Mouse (Mus musculus): ENCODE measurements around the gene Rapgef5.

The Rapgef5 gene

DNA sequence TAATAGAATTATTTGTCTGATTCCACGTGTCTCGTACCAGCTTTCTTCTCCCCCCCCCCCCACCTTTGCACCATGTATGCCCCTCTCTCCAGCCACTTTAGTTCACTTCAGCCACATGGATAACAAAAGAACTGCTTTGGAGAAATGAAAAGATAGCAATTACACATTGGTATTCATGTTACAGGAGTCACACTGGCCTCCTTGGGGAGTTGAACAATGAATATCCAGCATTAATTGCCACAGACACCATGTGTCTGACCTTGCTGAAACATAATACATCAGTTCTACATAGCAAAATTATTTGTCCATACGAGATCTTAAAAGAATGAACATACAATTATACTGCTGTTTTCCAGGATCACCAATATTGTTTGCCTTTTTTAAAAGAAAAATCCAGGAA, 170.5 kb downstream of the Rapgef5 start:
- POLR2A ChIA-PET = no interaction called here
- CTCF ChIA-PET = interaction anchor here in 1 of 4 experiments (0.7 kb wide), 1 partner anchor 11 kb away, joined by 8 read pairs; no protein-coding TSS in a partner anchor

DNA sequence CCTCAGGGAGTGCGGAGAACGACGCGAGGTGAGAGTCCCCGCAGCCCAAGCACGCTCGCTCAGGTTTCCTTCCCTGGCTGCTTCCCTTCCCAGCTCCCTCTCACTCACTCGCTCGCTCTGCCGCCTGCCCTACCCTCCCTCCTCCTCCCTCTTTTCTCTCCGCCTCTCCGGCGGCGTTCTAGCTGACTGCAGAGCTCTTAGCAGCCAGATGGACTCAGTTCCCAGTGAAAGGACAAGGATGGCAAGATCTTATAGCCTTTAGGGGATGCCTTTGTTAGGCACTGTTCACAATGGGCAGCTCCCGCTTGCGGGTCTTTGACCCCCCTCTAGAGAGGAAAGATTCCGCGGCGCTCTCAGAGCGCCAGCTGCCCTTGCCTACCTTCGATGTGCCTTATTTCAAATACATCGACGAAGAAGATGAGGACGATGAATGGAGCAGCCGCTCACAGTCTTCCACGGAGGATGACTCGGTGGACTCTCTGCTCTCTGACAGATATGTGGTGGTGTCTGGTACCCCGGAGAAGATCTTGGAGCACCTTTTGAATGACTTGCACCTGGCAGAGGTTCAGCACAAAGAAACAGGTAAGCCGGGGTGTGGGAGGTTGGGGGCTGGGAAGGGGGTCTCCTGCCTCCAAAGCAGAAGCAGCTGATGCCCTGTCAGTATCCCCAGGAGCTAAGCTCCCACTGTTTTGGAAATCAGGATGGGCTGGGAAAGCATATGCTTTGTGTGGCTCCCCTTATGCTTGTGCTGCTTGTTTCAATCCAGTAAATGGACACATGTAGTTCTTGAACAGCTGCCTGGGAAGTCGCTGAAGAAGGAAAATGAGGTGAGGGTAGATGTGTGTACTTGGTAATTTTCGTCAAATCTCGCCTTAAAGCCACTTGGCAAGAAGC, 172.6 kb downstream of the Rapgef5 start:
- CTCF ChIA-PET = interaction anchor here in 1 of 4 experiments (0.6 kb wide), 1 partner anchor 198 kb away, joined by 5 read pairs; no protein-coding TSS in a partner anchor
- POLR2A ChIA-PET = interaction anchor here in 3 of 4 experiments (0.8 to 2.0 kb wide), 7 partner anchors 9 to 240 kb away, joined by 3 to 6 read pairs (median 3); no protein-coding TSS in a partner anchor

DNA sequence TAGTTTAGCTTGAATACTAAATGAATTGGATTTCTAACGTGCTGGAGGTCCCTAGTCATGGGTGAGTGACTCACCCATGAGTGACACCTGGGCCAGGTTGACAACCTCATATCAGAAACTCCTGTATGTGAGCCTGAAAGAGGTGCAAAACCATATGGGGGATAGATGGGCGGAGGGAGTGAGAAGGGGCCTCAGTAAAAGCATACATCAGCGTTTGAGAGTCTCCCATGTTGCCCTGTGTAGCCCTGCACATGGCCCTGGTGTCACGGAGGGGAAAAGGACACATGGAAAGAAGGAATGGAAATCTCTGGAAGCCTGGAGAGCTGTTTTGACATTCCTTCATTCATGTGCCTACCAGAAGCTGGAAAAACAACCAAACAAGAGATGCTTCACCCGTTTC, 175.1 kb downstream of the Rapgef5 start:
- POLR2A ChIA-PET = no interaction called here
- CTCF ChIA-PET = interaction anchor here in 1 of 4 experiments (1.2 kb wide), 1 partner anchor 74 kb away, joined by 3 read pairs; no protein-coding TSS in a partner anchor

DNA sequence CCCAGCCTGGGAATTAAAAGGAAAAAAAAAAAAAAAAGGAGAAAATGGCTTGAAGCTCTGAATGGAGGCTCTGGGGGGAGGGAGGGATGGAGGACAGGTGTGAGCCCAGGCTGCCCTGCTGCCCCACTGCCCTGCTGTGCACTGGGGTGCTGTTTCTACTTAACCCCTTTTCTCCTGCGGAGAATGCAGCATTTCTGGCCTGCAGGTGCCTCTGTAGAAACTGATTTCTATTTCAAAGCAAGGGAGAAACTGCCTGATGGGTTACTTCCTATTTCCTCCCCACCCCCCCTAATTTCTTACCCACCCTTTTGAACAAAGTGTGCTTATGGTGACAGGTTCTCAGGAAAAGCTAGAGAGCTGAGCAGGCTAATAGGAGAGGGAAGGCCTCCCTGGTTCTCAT, 176.5 kb downstream of the Rapgef5 start:
- ChIA-PET CTCF (interaction anchor here in 2 of 4 experiments (0.7 kb wide), 2 partner anchors 92 to 302 kb away, joined by 3 read pairs; no protein-coding TSS in a partner anchor), POLR2A (interaction anchor here in 2 of 4 experiments (0.6 to 0.7 kb wide), 3 partner anchors 57 to 1290 kb away, joined by 3 to 8 read pairs (median 6); no protein-coding TSS in a partner anchor)

DNA sequence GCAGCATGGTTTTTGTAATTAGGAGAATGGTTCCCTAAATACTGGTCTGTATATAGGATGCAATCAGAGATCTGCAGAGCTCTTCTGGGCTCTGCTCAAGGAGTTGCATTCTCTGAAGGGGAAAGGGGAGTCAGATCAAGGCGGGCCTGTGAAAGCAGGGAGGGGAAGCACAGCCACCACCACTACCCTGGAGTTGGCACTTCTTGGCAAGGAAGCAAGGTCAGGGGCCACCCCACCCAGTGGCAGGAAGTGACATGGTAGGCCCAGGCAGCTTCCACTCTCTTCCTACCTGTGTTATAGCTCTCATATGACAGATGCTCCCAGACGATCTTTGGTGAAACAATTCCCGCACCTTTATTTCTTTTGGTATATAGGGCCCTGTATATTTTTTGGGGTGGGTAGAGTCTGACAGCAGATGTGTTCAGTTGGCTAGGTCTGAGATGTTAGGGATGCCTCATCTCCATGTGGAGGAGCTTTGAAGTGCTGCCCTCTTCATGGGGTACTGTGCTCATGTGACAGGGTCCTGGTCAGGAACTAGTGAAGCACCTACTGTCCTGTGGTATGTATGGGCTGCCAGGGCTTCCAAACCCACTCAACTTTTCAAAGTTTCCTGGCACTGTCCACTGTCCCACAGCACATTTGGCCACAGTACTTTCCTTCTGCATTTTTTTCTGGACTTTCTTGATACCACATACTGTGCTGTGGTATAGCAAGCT, 183.8 kb downstream of the Rapgef5 start:
- ChIA-PET POLR2A (interaction anchor here in 2 of 4 experiments (0.7 to 1.7 kb wide), 4 partner anchors 11 to 72 kb away, joined by 3 to 6 read pairs (median 4); no protein-coding TSS in a partner anchor), CTCF (no interaction called here)

DNA sequence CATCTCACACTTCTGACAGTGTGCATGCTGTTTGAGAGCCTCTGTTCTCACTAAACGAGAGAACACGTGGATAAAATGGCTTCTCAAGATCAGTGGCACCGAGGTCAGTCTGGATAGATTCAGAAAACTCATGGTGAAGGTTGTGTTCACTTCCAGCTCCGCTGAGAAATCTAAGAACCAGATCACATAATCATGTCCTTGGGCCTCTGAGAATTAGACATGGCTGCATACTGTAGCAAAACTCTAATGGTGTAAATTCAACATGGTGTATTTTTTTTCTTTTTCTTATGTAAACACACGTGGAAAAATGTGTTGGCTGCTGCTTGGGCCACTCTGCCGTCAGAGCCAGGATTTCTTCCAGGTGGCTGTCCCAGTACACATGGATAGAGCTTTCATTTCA, 184.6 kb downstream of the Rapgef5 start:
- ChIA-PET POLR2A (interaction anchor here in 1 of 4 experiments (1.6 kb wide), 1 partner anchor 12 kb away, joined by 3 read pairs; no protein-coding TSS in a partner anchor), CTCF (interaction anchor here in 1 of 4 experiments (0.6 kb wide), 1 partner anchor 403 kb away, joined by 3 read pairs; no protein-coding TSS in a partner anchor)

DNA sequence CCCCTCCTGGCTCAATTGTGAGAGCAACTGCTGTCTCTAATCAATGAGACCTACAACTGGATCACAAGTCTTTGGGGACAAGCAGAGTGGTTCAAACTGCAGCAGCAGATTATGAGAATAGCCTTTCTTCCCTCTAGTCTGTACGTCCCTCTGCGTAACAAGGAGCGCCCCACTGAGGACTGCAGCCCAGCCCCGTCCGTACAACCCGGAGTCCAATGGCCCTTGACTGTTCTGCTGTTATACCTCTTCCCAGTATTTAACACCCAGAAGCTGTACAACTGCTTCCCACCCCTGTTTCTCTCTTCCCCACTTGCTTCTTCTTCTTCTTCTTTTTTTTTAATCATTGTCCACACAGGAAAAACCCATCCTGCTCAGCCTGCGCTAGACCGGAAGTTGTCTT, 186.0 kb downstream of the Rapgef5 start:
- ChIA-PET POLR2A (interaction anchor here in 1 of 4 experiments (0.7 kb wide), 1 partner anchor 15 kb away, joined by 3 read pairs; no protein-coding TSS in a partner anchor), CTCF (no interaction called here)

DNA sequence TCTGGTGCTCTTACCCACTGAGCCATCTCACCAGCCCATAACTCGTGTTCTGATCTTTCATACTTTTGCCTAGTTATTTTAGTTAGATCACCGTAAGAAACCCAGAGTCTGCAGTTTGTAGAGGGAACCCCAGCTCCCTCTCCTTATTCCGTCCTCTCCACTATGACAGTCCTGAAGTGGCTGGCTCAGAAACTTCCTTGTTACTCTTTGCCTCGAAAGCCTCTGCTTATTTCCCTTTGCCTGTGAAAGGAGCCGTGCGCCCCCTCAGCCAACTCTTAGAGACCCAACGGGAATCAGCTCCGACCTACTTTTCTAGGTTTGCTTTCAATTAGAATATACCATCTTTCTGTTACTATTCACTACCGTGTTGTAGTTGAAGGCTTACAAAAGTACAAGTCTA, 186.6 kb downstream of the Rapgef5 start:
- ChIA-PET POLR2A (interaction anchor here in 1 of 4 experiments (0.7 kb wide), 1 partner anchor 14 kb away, joined by 3 read pairs; no protein-coding TSS in a partner anchor), CTCF (interaction anchor here in 1 of 4 experiments (0.6 kb wide), 1 partner anchor 528 kb away, joined by 3 read pairs; no protein-coding TSS in a partner anchor)

DNA sequence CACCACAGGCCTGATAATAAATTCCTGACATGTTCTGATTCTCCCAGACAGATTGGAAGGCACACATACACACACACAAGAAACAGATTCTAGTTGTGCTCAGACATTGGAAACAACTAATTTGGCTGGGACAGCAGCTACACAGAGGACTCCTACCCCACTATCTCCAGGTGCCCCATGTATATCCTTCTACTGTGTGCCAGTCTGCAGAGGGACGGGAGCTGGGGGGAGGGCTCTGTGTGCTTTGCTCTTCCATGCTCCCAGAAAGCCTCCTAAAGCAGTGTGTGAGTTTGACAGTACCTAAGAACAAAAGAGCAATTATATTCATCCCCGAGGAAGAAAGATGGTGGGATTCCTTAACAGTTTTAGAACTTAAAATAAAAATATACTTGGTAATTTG, 187.1 kb downstream of the Rapgef5 start:
- POLR2A ChIA-PET = no interaction called here
- CTCF ChIA-PET = no interaction called here

DNA sequence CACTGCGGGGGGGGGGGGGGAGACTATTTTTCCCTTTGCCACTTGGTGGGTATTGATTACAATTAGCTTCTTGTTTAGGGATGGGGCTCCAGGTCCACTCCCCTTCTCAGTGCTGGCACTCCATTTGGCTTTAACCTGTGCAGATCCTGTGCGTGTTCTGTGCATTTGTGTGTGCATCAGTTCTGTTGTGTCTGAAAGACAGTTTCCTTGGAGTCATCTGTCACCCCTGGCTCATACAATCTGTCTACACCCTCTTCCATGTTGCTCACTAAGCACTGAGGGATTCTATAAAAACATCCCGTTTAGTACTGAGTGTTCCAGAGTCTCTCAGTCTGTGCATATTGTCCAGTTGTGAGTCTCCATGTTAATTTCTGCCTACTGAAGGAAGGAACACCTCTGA, 189.0 kb downstream of the Rapgef5 start:
- ChIA-PET CTCF (no interaction called here), POLR2A (no interaction called here)

DNA sequence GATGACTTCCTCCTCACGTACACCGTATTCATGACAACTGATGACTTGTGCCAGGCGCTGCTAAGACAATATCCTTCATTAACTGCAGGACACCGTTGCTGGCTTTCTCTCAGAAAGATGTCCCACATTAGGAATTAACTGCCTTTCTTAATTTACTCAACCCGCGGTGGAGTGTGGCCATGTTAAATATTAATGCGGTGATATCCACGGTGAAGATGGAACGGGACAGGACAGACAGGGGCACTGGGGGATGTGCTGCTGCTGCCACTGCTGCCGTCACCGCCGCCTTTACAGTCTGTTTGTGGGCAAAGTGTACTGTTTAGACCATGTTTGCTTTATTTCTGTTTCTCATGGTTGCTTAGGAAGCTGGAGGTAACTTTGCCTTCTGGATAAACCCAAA, 193.0 kb downstream of the Rapgef5 start:
- ChIA-PET CTCF (no interaction called here), POLR2A (no interaction called here)

DNA sequence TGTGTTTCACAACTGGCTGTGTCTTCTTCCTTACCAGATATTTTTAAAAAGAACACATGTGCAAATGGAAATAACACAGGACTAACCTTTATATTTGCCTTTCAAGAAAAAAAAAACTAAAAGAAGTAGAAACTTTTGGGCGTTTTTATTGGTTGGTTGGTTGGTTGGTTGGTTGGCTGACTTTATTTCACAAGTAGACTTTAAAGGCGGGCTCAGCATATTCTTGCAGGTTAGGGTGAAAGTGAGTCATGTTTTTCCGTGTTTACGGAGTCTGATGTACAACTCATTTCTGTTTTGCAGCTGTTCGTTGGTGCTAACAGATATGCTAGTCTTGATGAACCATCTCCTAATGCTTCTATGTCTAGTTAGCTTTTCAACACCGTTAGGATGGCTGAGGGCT, 196.2 kb downstream of the Rapgef5 start:
- POLR2A ChIA-PET = no interaction called here

DNA sequence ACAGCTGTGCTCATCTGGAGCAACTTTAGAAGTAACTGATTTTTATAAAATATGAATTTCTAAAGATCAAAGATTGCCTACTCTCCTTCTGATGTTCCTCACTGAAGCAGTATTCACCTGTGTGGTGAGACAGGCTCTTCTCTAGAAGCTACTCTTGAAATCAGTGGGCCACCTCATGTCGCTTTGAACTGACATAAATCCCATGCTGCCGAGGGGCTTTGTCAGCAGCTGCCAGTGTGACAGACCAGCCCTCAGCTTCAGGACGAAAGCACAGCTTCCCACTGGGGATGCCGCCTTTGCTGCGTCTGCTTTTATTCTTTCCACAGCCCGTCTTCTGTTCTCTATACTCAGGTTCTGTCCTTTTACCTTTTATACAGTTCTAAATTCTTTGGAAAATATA, 197.3 kb downstream of the Rapgef5 start:
- CTCF ChIA-PET = no interaction called here
- POLR2A ChIA-PET = no interaction called here

More for the DNA sequence above, 196.2 kb downstream of the Rapgef5 start:
- CTCF ChIA-PET = no interaction called here

DNA sequence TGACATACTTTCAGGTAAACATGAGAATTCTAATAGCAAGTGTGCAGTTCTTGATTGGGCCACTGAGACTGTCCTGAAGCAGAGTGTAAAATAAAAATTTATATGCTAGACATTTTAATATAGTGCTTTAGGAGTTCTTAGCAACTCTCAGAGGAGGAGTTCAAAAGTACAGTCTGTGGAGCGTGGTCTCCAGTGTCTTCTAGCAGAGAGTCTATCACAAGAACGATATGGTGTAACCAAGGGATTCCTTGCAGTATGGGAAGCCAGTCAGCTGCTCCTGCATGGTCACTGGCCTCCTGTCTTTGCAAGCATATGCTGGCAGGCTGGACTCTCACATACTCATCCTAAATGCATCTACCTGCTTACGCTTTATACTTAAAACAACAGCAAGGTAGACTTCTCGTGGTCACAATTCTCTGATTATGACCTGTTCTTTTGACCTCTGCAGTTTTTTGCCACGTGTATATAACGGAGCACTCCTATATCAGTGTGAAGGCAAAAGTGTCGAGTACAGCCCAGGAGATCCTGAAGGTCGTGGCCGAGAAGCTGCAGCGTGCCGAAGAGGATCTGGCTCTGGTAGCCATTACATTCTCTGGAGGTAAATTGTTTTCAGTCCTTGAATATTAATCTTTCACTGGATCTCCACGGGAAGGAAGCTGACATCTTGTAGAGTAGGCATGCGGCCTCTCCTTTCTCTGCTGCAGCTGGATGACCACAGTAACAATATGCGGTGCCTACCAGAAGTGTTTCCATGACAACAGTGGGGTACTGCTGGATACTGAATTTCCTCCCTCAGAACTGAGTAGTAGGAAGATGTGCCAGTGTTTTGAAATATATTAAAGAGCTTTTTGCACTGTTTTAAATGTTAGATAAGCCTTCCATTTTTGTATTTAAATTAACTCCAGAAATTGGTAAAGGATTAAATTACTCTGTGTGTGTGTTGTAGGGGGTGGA, 204.8 kb downstream of the Rapgef5 start:
- ChIA-PET CTCF (no interaction called here), POLR2A (no interaction called here)

DNA sequence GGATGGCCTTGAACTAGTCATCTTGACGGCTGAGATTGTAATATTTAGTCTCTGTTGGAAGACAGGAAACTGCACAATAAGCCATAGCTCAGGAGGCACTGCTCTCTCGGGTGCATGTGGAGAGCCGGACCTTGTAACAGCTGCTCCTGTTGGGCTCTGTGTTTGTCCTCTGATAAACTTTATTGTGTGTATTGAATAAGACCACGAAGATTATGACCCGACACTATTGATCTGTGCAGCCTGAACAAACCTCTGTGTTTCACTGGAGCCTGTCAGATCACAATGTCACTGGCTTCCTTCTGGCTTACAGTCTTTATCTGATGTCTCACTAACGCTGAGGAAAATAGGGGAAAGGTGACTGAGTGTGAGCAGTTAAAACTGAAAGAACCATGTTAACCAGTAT, 205.5 kb downstream of the Rapgef5 start:
- CTCF ChIA-PET = no interaction called here
- POLR2A ChIA-PET = no interaction called here

DNA sequence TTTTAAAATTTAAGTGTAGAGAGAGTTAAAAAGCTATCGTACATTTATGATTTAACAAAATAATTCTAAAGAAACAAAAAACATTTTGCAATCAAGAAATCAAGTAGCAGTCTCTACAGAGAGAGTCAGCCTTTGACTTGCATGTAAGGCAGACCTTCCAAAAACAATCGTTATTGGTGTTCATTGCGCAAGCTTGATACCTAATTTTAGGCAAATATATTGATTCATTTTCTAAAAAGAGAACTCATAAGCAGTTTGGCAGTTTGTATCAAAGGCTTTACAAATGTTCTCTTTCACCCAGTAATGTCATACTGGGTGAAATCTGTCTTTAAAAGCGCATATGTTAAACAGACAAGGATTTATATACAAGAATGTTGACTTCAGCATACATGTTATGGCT, 208.7 kb downstream of the Rapgef5 start:
- ChIA-PET CTCF (interaction anchor here in 1 of 4 experiments (1.4 kb wide), 1 partner anchor 40 kb away, joined by 3 read pairs; no protein-coding TSS in a partner anchor), POLR2A (interaction anchor here in 1 of 4 experiments (0.6 kb wide), 1 partner anchor 8 kb away, joined by 5 read pairs; no protein-coding TSS in a partner anchor)

DNA sequence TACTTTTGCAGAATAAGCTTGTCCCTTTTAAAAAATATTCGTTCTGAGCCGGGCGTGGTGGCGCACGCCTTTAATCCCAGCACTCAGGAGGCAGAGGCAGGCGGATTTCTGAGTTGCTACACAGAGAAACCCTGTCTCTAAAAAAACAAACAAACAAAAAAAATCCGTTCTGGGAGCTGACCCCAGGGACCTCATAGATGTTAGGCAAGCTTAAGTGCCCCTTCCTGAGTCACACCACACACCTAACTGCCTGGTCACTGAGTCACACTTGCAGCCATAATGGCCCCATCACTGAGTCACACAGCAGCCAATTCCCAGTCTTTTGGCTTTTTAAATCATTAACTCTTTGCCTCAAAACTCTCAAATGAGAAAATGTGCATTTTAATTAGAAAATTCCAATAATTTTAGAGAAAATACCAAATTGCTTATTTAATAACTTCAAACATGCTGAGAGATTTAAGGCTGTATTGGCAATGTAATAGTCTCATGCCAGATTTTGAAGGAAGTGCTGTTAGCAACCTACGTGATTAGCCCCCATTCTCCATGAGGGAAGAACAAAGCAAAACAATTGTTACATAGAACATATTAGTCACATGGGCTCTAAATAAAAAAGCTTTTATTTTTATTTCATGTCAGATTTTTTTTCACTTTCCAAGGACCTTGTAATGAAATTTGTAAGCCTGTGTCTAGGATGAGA, 211.3 kb downstream of the Rapgef5 start:
- ChIA-PET POLR2A (interaction anchor here in 1 of 4 experiments (1.0 to 1.4 kb wide), 2 partner anchors 21 to 100 kb away, joined by 3 to 4 read pairs; no protein-coding TSS in a partner anchor), CTCF (no interaction called here)

DNA sequence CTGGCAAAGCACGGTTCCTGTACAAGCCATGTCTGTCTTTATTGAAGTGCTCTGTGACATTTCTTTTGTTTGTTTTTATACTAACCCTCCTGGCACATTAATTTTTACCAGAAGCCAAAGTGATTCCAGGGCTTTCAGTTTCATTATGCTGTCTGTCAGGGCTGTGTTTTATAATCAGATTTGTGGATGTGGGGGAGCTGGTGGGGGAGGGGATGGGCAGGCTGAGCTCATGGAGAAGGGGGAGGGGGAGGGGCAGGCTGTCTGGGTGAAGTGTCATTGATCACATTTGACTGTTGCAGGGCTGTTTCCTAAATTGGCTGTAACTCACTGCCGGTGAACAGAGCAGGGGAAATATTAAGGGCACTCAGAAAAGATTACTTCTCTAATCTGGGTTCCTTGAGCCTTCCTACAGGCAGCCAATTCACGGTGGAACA, 211.9 kb downstream of the Rapgef5 start:
- POLR2A ChIA-PET = interaction anchor here in 1 of 4 experiments (1.0 to 1.4 kb wide), 2 partner anchors 21 to 101 kb away, joined by 3 to 4 read pairs; no protein-coding TSS in a partner anchor
- CTCF ChIA-PET = no interaction called here
